Mouse (Mus musculus) ES-Bruce4 (cell line): ENCODE measurements at regions not wholly inside any gene's neighbourhood (a gene's known extent, or its start where the extent isn't known, plus 50 kb on each side); places are given as distances from the start of the nearest gene placed in this dataset.

Experiments
- CTCF ChIP-seq: IDR thresholded peaks from one replicate; pipeline ENCODE4 v1.8.1; 2011; ENCODE audit warnings: low read depth, low read length
- EP300 ChIP-seq: IDR thresholded peaks from 2 replicates; pipeline ENCODE4 v1.6.1; 2011; ENCODE audit warnings: low read depth, low read length; ENCODE audit not compliant: insufficient read depth
- POLR2A ChIP-seq: IDR thresholded peaks from one replicate; pipeline ENCODE4 v1.8.1; 2011; ENCODE audit warnings: low read length; ENCODE audit not compliant: insufficient read depth

DNA sequence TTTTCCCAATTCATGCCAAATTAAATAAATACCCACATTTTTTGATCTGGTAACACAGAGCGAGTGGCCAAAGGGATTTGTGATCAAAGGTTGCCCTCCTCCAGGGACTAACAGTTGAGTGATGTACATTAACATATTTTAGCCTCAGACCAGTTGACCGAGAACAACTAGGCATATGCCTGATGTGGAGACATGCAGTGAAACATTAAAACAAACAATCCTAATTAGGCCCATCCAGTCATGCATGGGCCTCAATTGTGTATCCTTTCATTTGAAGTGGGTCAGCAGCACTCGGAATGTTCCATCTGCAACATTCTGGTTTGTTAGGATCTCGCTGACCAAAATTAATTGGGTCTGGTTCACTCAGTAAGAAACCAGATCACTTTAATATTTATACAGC lies 199.4 kb upstream of the Pik3r1 start:
- TF ChIP-seq EP300 (no peak), CTCF (no peak), POLR2A (no peak)
